ENCODE assay signal across 8 mouse cellular contexts in the genomic region with DNA sequence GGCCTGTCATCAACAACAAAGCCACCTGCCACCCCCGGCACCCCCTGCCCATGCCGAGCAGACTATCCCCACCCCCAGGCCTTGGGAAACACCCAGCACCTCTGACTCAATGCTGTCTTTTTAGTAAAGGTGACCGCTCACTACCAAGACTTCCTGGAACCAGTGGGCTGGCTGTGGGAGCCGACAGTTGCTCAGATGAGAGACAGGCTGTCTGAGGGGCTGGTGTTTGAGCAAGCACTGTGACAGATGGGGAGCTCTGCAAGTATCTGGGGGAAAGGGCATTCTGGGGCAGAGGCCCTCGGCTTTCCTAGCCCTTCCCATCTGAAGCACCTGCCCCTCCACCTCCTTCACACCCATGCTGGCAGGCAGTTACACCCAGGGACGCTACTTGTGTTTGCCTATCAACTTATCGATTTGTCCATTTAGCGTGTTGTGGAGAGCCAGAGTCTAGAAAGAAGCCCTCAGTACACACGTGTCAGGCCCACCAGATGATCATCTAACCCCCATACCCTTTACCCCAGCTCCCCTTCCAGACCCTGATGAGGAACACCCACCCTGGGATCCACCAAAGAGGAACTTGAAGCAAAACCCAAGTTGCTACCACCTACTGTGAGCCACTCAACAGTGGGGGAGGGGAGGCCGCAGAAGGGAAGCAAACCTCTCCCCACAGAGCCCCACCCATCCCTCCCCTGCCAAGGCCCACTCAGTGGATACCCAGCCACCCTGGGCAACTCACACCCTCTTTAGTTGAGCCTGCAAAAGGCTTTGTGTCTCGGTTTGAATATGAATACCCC. TPM values are rescaled to one million over a fixed set of nuclear protein-coding genes. Genes with fewer than 3 reads are reported as not detected.
A peak's percentile ranks its signal among the peaks of the same experiment; 100 is the strongest.
DNase-seq lines count a peak whose midpoint lies in the region; ATAC-seq and TF ChIP-seq lines count a peak whose summit lies in the region.

No protein-coding gene starts in this region.

- peaks cover 17% of the 10 kb centered on the region for H3K4me1 ChIP-seq in forebrain, embryonic 11.5 days (replicated peaks; ENCODE audit: control insufficient read depth, insufficient read depth, low read length)
- no peaks in the 10 kb centered on the region for H3K4me1 ChIP-seq in forebrain, postnatal 0 days (ENCODE audit: insufficient read depth)
- H3K4me1 ChIP-seq in intestine, embryonic 16.5 days (ENCODE audit: control insufficient read depth, insufficient read depth, low read length), result peaks cover 27% of the 10 kb centered on the region
- H3K4me1 ChIP-seq in midbrain, embryonic 11.5 days (ENCODE audit: control insufficient read depth, insufficient read depth, low read length), result peaks cover 43% of the 10 kb centered on the region
- peaks cover 92% of the 10 kb centered on the region for H3K4me1 ChIP-seq in thymus, adult 2 months (replicated peaks; ENCODE audit: control insufficient read depth, insufficient read depth, low read length)

- no peak for DNase-seq in forebrain, embryonic 11.5 days (ENCODE audit: low spot score)
- no peak for DNase-seq in forebrain, postnatal 0 days
- peak; percentile 62 for DNase-seq in brain, embryonic 14.5 days (ENCODE audit: low read depth)
- DNase-seq in midbrain, embryonic 11.5 days (ENCODE audit: low spot score, missing footprints), result no peak
- peak; percentile 68 for DNase-seq in thymus, adult 2 months
- no peak for DNase-seq in gastrocnemius, adult 18-20 months (ENCODE audit: low spot score)
- no peak for DNase-seq in embryo, embryonic 10 days (ENCODE audit: low spot score)

- WGBS in forebrain, embryonic 11.5 days, result 72% methylated on average over 11 of the region's 11 CpGs
- WGBS in forebrain, postnatal 0 days, result 57% methylated on average over 11 of the region's 11 CpGs
- 34% methylated on average over 11 of the region's 11 CpGs for WGBS in intestine, embryonic 16.5 days
- 61% methylated on average over 11 of the region's 11 CpGs for WGBS in midbrain, embryonic 11.5 days
- 10% methylated on average over 11 of the region's 11 CpGs for WGBS in thymus, adult 2 months

- H3K9me3 ChIP-seq in forebrain, embryonic 11.5 days (ENCODE audit: control insufficient read depth, low read length), result no peaks in the 10 kb centered on the region
- no peaks in the 10 kb centered on the region for H3K9me3 ChIP-seq in forebrain, postnatal 0 days (ENCODE audit: low read length)
- no peaks in the 10 kb centered on the region for H3K9me3 ChIP-seq in intestine, embryonic 16.5 days (ENCODE audit: control insufficient read depth, low read length)
- H3K9me3 ChIP-seq in midbrain, embryonic 11.5 days (ENCODE audit: control insufficient read depth, low read length), result no peaks in the 10 kb centered on the region

- no peak overlapping the region for H3K4me3 ChIP-seq in forebrain, embryonic 11.5 days (ENCODE audit: low read depth, low read length)
- no peak overlapping the region for H3K4me3 ChIP-seq in forebrain, postnatal 0 days (ENCODE audit: low read depth, low read length)
- no peak overlapping the region for H3K4me3 ChIP-seq in intestine, embryonic 16.5 days (ENCODE audit: low read length)
- H3K4me3 ChIP-seq in midbrain, embryonic 11.5 days (ENCODE audit: low read depth, low read length), result peak overlapping the region; percentile 8; the same call in 1 of the 2 replicates
- H3K4me3 ChIP-seq in thymus, adult 2 months (ENCODE audit: control insufficient read depth, insufficient read depth, low read length), result no peak overlapping the region

- TF ChIP-seq POLR2A in brain, embryonic 14.5 days (IDR thresholded peaks at IDR 0.05; ENCODE audit: borderline replicate concordance, extremely low read depth, insufficient read depth, insufficient read length, poor library complexity, severe bottlenecking), result no peak
- TF ChIP-seq POLR2A in thymus, adult 2 months (IDR thresholded peaks at IDR 0.05; ENCODE audit: control insufficient read depth, extremely low read depth, insufficient read depth, low read length, poor library complexity), result no peak

- ATAC-seq in forebrain, embryonic 11.5 days (replicated peaks; ENCODE audit: low FRiP score), result no peak
- ATAC-seq in forebrain, postnatal 0 days, result no peak
- ATAC-seq in intestine, embryonic 16.5 days, result peak; percentile 47
- ATAC-seq in midbrain, embryonic 11.5 days (ENCODE audit: low FRiP score), result no peak

- peak overlapping the region; percentile 25; the same call in 1 of the 2 replicates for H3K27ac ChIP-seq in forebrain, embryonic 11.5 days (ENCODE audit: low read depth, low read length)
- no peak overlapping the region for H3K27ac ChIP-seq in forebrain, postnatal 0 days (ENCODE audit: low read depth, low read length)
- peak overlapping the region; percentile 31; the same call in 1 of the 2 replicates for H3K27ac ChIP-seq in intestine, embryonic 16.5 days (ENCODE audit: low read length)
- peak overlapping the region; percentile 87 for H3K27ac ChIP-seq in midbrain, embryonic 11.5 days (ENCODE audit: low read depth, low read length)
- peak overlapping the region; percentile 86 for H3K27ac ChIP-seq in thymus, adult 2 months (ENCODE audit: control insufficient read depth, insufficient read depth, low read length)

- H3K36me3 ChIP-seq in forebrain, embryonic 11.5 days (ENCODE audit: control insufficient read depth, insufficient read depth, low read length), result no peaks in the 10 kb centered on the region
- H3K36me3 ChIP-seq in forebrain, postnatal 0 days (ENCODE audit: insufficient read depth), result no peaks in the 10 kb centered on the region
- no peaks in the 10 kb centered on the region for H3K36me3 ChIP-seq in intestine, embryonic 16.5 days (ENCODE audit: control insufficient read depth, insufficient read depth, low read length)
- no peaks in the 10 kb centered on the region for H3K36me3 ChIP-seq in midbrain, embryonic 11.5 days (ENCODE audit: control insufficient read depth, insufficient read depth, low read length)
- no peaks in the 10 kb centered on the region for H3K36me3 ChIP-seq in thymus, adult 2 months (ENCODE audit: control insufficient read depth, insufficient read depth, low read length)

- H3K9ac ChIP-seq in forebrain, embryonic 11.5 days (ENCODE audit: low read length), result 0 out of 2 replicates have a peak overlapping the region, but pooled peaks have one; percentile 23
- no peak overlapping the region for H3K9ac ChIP-seq in forebrain, postnatal 0 days
- no peak overlapping the region for H3K9ac ChIP-seq in intestine, embryonic 16.5 days (ENCODE audit: low read depth, low read length)
- peak overlapping the region; percentile 28; the same call in 1 of the 2 replicates for H3K9ac ChIP-seq in midbrain, embryonic 11.5 days (ENCODE audit: low read length)

- H3K4me2 ChIP-seq in forebrain, embryonic 11.5 days (ENCODE audit: low read depth, low read length, severe bottlenecking), result 0 out of 2 replicates have a peak overlapping the region, but pooled peaks have one; percentile 24
- no peak overlapping the region for H3K4me2 ChIP-seq in forebrain, postnatal 0 days (ENCODE audit: low read depth)
- H3K4me2 ChIP-seq in intestine, embryonic 16.5 days (ENCODE audit: low read depth, low read length), result no peak overlapping the region
- peak overlapping the region; percentile 31 for H3K4me2 ChIP-seq in midbrain, embryonic 11.5 days

- TF ChIP-seq CTCF in forebrain, postnatal 0 days (IDR thresholded peaks at IDR 0.05; ENCODE audit: low read depth), result no peak
- no peak for TF ChIP-seq CTCF in brain, embryonic 14.5 days (IDR thresholded peaks at IDR 0.05; ENCODE audit: borderline replicate concordance, extremely low read depth, insufficient read depth, insufficient read length)
- no peak for TF ChIP-seq CTCF in thymus, adult 2 months (IDR thresholded peaks at IDR 0.05; ENCODE audit: borderline replicate concordance, control insufficient read depth, extremely low read depth, insufficient read depth, low read length, poor library complexity)

- H3K27me3 ChIP-seq in forebrain, embryonic 11.5 days (ENCODE audit: control insufficient read depth, insufficient read depth, low read length), result no peaks in the 10 kb centered on the region
- no peaks in the 10 kb centered on the region for H3K27me3 ChIP-seq in forebrain, postnatal 0 days (ENCODE audit: insufficient read depth, low read length)
- no peaks in the 10 kb centered on the region for H3K27me3 ChIP-seq in intestine, embryonic 16.5 days (replicated peaks; ENCODE audit: control insufficient read depth, insufficient read depth, low read length)
- H3K27me3 ChIP-seq in midbrain, embryonic 11.5 days (ENCODE audit: control insufficient read depth, insufficient read depth, low read length), result no peaks in the 10 kb centered on the region
- no peaks in the 10 kb centered on the region for H3K27me3 ChIP-seq in thymus, adult 2 months (ENCODE audit: control insufficient read depth, insufficient read depth, low read length)

RNA-seq across cellular contexts. Expression of gene Prex1, which starts 57.7 kb away (rescaled TPM):
- polyA plus RNA-seq in forebrain, embryonic 11.5 days (2014; fragmentation: Nextera tagmentation; extraction: Ambion mirVana), result 22.3 and 29.7 TPM in 2 replicates
- 30.6 and 31.3 TPM in 2 replicates for total RNA-seq in forebrain, postnatal 0 days (2014; rRNA removed)
- polyA plus RNA-seq in forebrain, postnatal 0 days (2015; fragmentation: Nextera tagmentation; extraction: Ambion mirVana), result 14.5 and 17.5 TPM in 2 replicates
- polyA plus RNA-seq in brain, embryonic 14.5 days (2012; rRNA removed), result 49.4 and 55.7 TPM in 2 replicates
- 7.9 and 8.0 TPM in 2 replicates for polyA plus RNA-seq in intestine, embryonic 16.5 days (2015; fragmentation: Nextera tagmentation; extraction: Ambion mirVana)
- polyA plus RNA-seq in midbrain, embryonic 11.5 days (2014; fragmentation: Nextera tagmentation; extraction: Ambion mirVana), result 16.5 and 19.8 TPM in 2 replicates
- polyA plus RNA-seq in thymus, adult 2 months (2012; rRNA removed), result 264 and 297 TPM in 2 replicates
- total RNA-seq in gastrocnemius, adult 18-20 months (2021), result 1 to 10 TPM; 3.4 to 5.1 TPM

Comparison
In these comparisons a context has a peak if more than half of its experiments do, and no peak if none do; other contexts are left out.
1. H3K4me2 ChIP-seq: peak in forebrain, embryonic 11.5 days (single experiment) and midbrain, embryonic 11.5 days (single experiment); none in forebrain, postnatal 0 days (single experiment) and intestine, embryonic 16.5 days (single experiment).
2. H3K9ac ChIP-seq: peak in forebrain, embryonic 11.5 days (single experiment) and midbrain, embryonic 11.5 days (single experiment); none in forebrain, postnatal 0 days (single experiment) and intestine, embryonic 16.5 days (single experiment).
3. DNase-seq: peak in brain, embryonic 14.5 days (single experiment) and thymus, adult 2 months (single experiment); none in forebrain, embryonic 11.5 days (single experiment), forebrain, postnatal 0 days (single experiment), midbrain, embryonic 11.5 days (single experiment), gastrocnemius, adult 18-20 months (single experiment) and embryo, embryonic 10 days (single experiment).